Mouse (Mus musculus) limb, embryonic 14.5 days (tissue): ENCODE data around the gene Micall2. TPM values are rescaled to one million over a fixed set of nuclear protein-coding genes. Genes with fewer than 3 reads are reported as not detected.

ENCODE experiments used
- ATAC-seq: fragments of 200-750 bp; cut with Nextera tagmentation; 2 replicates; pipeline ENCODE4 v1.8.0; 2017; ENCODE audit warnings: low read depth, moderate number of reproducible peaks, moderate TSS enrichment; ENCODE audit not compliant: low FRiP score
- DNase-seq: peaks from one replicate; pipeline ENCODE4 v3.0.0-alpha.2; 2015; ENCODE audit warnings: low spot score
- H3K27ac ChIP-seq: fragments of 300-500 bp; sonication (generic); replicated peaks from 2 replicates; pipeline ENCODE4 v1.5.1; 2014; ENCODE audit warnings: low read depth, mild to moderate bottlenecking, low read length, moderate library complexity, mixed read lengths
- H3K27me3 ChIP-seq: fragments of 300-500 bp; sonication (generic); 2 replicates; pipeline ENCODE4 v1.6.1; 2014; ENCODE audit warnings: low read length, mixed read lengths; ENCODE audit not compliant: control insufficient read depth, insufficient read depth
- H3K36me3 ChIP-seq: fragments of 300-500 bp; sonication (generic); 2 replicates; pipeline ENCODE4 v1.6.1; 2014; ENCODE audit warnings: mild to moderate bottlenecking, low read length, moderate library complexity, mixed read lengths; ENCODE audit not compliant: control insufficient read depth, insufficient read depth
- H3K4me1 ChIP-seq: fragments of 300-500 bp; sonication (generic); 2 replicates; pipeline ENCODE4 v1.6.1; 2014; ENCODE audit warnings: antibody characterized with exemption, low read length, mixed read lengths; ENCODE audit not compliant: control insufficient read depth, insufficient read depth
- H3K4me2 ChIP-seq: fragments of 300-500 bp; sonication (generic); replicated peaks from 2 replicates; pipeline ENCODE4 v1.6.1; 2014; ENCODE audit warnings: low read depth, mild to moderate bottlenecking, low read length, moderate library complexity; ENCODE audit not compliant: severe bottlenecking
- H3K4me3 ChIP-seq: fragments of 300-500 bp; sonication (generic); replicated peaks from 2 replicates; pipeline ENCODE4 v1.5.1; 2014; ENCODE audit warnings: low read length
- H3K9ac ChIP-seq: fragments of 300-500 bp; sonication (generic); 2 replicates; pipeline ENCODE4 v1.6.1; 2014; ENCODE audit warnings: mild to moderate bottlenecking, low read depth, low read length, moderate library complexity; ENCODE audit not compliant: severe bottlenecking
- H3K9me3 ChIP-seq: fragments of 300-500 bp; sonication (generic); 2 replicates; pipeline ENCODE4 v1.6.1; 2016; ENCODE audit warnings: low read length; ENCODE audit not compliant: control insufficient read depth
- POLR2A ChIP-seq: fragments of 200-500 bp; IDR thresholded peaks from 2 replicates; pipeline ENCODE4 v1.8.0; 2012; ENCODE audit warnings: inconsistent platforms, mild to moderate bottlenecking, moderate library complexity, borderline replicate concordance; ENCODE audit not compliant: insufficient read depth, insufficient read length; ENCODE audit errors: extremely low read depth
- WGBS: fragments of 180-500 bp; shearing (Covaris S2); extraction: QIAGEN DNeasy Blood & Tissue Kit; methylation state at CpG from one replicate; pipeline ENCODE4 v1.1.7; 2014; 5-methylcytosine and 5-hydroxymethylcytosine counted together
- polyA plus RNA-seq, 2 experiments: library from polyadenylated mRNA; depleted of rRNA in 1 of 2; stranded (reverse) in 1 of 2; unstranded in 1 of 2; fragments of >200 nt; fragmentation: Nextera tagmentation in 1 of 2; extraction: Ambion mirVana in 1 of 2; gene quantifications; 2 replicates each; pipeline versions ENCODE4 v1.2.1 to v1.2.3; 2012 to 2014

Micall2 gene
- polyA plus RNA-seq, 2 experiments, result 5.5 to 6.5 TPM

- H3K9ac ChIP-seq, result no peak overlapping the region
- no peak for ATAC-seq
- H3K27ac ChIP-seq, result no peak overlapping the region
- H3K27me3 ChIP-seq, result no peaks in the 10 kb centered on the region
- no peak overlapping the region for H3K4me2 ChIP-seq
- 86% methylated on average over 11 of the region's 11 CpGs for whole genome bisulfite sequencing
- no peak overlapping the region for H3K4me3 ChIP-seq
- no peaks in the 10 kb centered on the region for H3K4me1 ChIP-seq
- no peak for DNase-seq
- no peaks in the 10 kb centered on the region for H3K9me3 ChIP-seq
- no peak for TF ChIP-seq POLR2A
- H3K36me3 ChIP-seq, result peaks cover 96% of the 10 kb centered on the region
These were observed 28.2 kb upstream of the Micall2 start for GRCm38 (mm10) chr5:139764296-139764695.

GRCm38 (mm10) chr5:139758096-139758495, 22.0 kb upstream of the Micall2 start:
- Histone ChIP-seq H3K27ac (no peak overlapping the region), H3K4me1 (no peaks in the 10 kb centered on the region), H3K9me3 (no peaks in the 10 kb centered on the region), H3K4me3 (no peak overlapping the region), H3K9ac (no peak overlapping the region), H3K36me3 (peaks cover 98% of the 10 kb centered on the region), H3K27me3 (no peaks in the 10 kb centered on the region), H3K4me2 (no peak overlapping the region)
- no peak for TF ChIP-seq POLR2A
- ATAC-seq, result no peak
- WGBS, result 87% methylated on average over 16 of the region's 16 CpGs
- no peak for DNase-seq

GRCm38 (mm10) chr5:139756586-139756985, 20.4 kb upstream of the Micall2 start:
- H3K9me3 ChIP-seq, result no peaks in the 10 kb centered on the region
- ATAC-seq, result no peak
- H3K9ac ChIP-seq, result no peak overlapping the region
- H3K36me3 ChIP-seq, result peaks cover 98% of the 10 kb centered on the region
- DNase-seq, result no peak
- H3K4me3 ChIP-seq, result no peak overlapping the region
- H3K4me1 ChIP-seq, result no peaks in the 10 kb centered on the region
- no peak for TF ChIP-seq POLR2A
- no peak overlapping the region for H3K27ac ChIP-seq
- no peaks in the 10 kb centered on the region for H3K27me3 ChIP-seq
- no peak overlapping the region for H3K4me2 ChIP-seq
- 95% methylated on average over 2 of the region's 2 CpGs for WGBS

- no peak overlapping the region for H3K4me3 ChIP-seq
- no peak overlapping the region for H3K9ac ChIP-seq
- 95% methylated on average over 11 of the region's 12 CpGs for WGBS
- H3K27ac ChIP-seq, result no peak overlapping the region
- no peaks in the 10 kb centered on the region for H3K27me3 ChIP-seq
- DNase-seq (no peak), ATAC-seq (no peak)
- H3K36me3 ChIP-seq, result peaks cover 98% of the 10 kb centered on the region
- TF ChIP-seq POLR2A, result no peak
- no peaks in the 10 kb centered on the region for H3K4me1 ChIP-seq
- H3K9me3 ChIP-seq, result no peaks in the 10 kb centered on the region
- H3K4me2 ChIP-seq, result no peak overlapping the region
These were observed 20.0 kb upstream of the Micall2 start for GRCm38 (mm10) chr5:139756135-139756534.

GRCm38 (mm10) chr5:139754753-139755152, 18.6 kb upstream of the Micall2 start:
- DNase-seq, result peak; percentile 37
- Histone ChIP-seq H3K4me1 (no peaks in the 10 kb centered on the region), H3K4me2 (no peak overlapping the region), H3K27ac (no peak overlapping the region), H3K9ac (no peak overlapping the region), H3K36me3 (peaks cover 96% of the 10 kb centered on the region), H3K4me3 (no peak overlapping the region), H3K9me3 (no peaks in the 10 kb centered on the region), H3K27me3 (no peaks in the 10 kb centered on the region)
- no peak for TF ChIP-seq POLR2A
- WGBS, result 26% methylated on average over 11 of the region's 12 CpGs
- no peak for ATAC-seq

- ATAC-seq (no peak), DNase-seq (peak; percentile 37)
- H3K36me3 ChIP-seq, result peaks cover 56% of the 10 kb centered on the region
- H3K9ac ChIP-seq, result no peak overlapping the region
- H3K9me3 ChIP-seq, result no peaks in the 10 kb centered on the region
- H3K27ac ChIP-seq, result no peak overlapping the region
- no peak overlapping the region for H3K4me3 ChIP-seq
- H3K27me3 ChIP-seq, result no peaks in the 10 kb centered on the region
- no peaks in the 10 kb centered on the region for H3K4me1 ChIP-seq
- TF ChIP-seq POLR2A, result no peak
- H3K4me2 ChIP-seq, result no peak overlapping the region
These were observed 14.4 kb upstream of the Micall2 start for GRCm38 (mm10) chr5:139750535-139750934.
